Mouse (Mus musculus): Measurements from ENCODE around the gene Jaml. TPM values are rescaled to one million over a fixed set of nuclear protein-coding genes. Genes with fewer than 3 reads are reported as not detected.
A peak's percentile ranks its signal among the peaks of the same experiment; 100 is the strongest.

Jaml gene
- polyA plus RNA-seq, 1 experiment from 2014 or later, result 0.68 TPM

GRCm38 (mm10) chr9:45142686-45143085, 63.7 kb downstream of the Jaml start:
- 51% methylated on average over 3 of the region's 3 CpGs for WGBS (ENCODE audit: insufficient replicate concordance)
- Histone ChIP-seq H3K36me3 (replicated peaks; ENCODE audit: insufficient read depth, low read length) (no peaks in the 10 kb centered on the region), H3K4me2 (ENCODE audit: low read depth, low read length) (no peak overlapping the region), H3K4me3 (ENCODE audit: low read depth, low read length) (no peak overlapping the region), H3K9me3 (ENCODE audit: low read length) (no peaks in the 10 kb centered on the region), H3K9ac (replicated peaks) (no peak overlapping the region), H3K27me3 (ENCODE audit: insufficient read depth, low read length) (peaks cover 50% of the 10 kb centered on the region), H3K4me1 (ENCODE audit: insufficient read depth) (peaks cover 3% of the 10 kb centered on the region; the same call in 1 of the 2 replicates), H3K27ac (ENCODE audit: low read depth) (no peak overlapping the region)
- no peak for TF ChIP-seq CTCF (IDR thresholded peaks at IDR 0.05; ENCODE audit: low read depth)
- no peak for TF ChIP-seq EP300 (IDR thresholded peaks at IDR 0.05; ENCODE audit: low read depth)
- DNase-seq, result no peak
- no peak for ATAC-seq

DNA sequence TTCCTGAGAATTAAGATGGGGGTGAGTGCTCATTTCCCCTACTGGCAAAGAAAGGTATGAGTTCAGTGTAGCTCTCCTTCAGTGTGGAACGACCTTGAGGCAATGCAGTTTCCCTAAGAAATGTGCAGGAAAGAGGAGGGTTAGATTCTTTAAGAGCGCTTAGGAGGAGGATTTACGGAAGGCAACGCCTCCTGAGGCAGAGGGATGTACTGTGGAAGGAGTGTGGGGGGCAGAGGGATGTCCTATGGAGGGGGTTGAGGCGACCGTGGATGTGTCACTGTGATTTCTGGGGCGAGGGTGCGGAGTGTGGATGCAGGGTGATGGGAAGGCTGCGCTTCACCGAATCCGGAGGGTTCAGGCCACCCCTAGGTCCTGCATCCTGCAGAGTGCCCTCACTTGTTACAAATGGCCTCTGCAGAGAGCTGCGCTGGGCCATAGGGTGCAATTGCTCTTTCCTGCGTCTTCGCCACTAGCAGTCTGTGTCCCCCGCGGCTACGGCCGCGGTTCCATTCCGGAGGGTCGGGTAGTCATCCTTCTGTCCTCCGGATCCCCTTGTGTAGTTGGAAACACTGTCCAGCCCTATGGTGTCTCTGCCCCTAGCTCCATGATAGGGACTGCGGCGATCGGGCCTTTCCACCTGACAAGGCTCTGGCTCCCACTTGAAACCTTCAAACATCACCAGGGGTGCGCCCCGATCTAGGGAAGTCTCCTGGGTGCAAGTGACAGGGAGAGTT, 66.7 kb downstream of the Jaml start:
- TF ChIP-seq EP300 (IDR thresholded peaks at IDR 0.05; ENCODE audit: low read depth) (no peak), CTCF (IDR thresholded peaks at IDR 0.05; ENCODE audit: low read depth) (no peak)
- ATAC-seq, result no peak
- Histone ChIP-seq H3K9ac (replicated peaks) (no peak overlapping the region), H3K36me3 (replicated peaks; ENCODE audit: insufficient read depth, low read length) (no peaks in the 10 kb centered on the region), H3K27ac (ENCODE audit: low read depth) (no peak overlapping the region), H3K27me3 (ENCODE audit: insufficient read depth, low read length) (peaks cover 23% of the 10 kb centered on the region), H3K4me2 (ENCODE audit: low read depth, low read length) (peak overlapping the region; percentile 67), H3K4me3 (ENCODE audit: low read depth, low read length) (peak overlapping the region; percentile 22; the same call in 1 of the 2 replicates), H3K9me3 (ENCODE audit: low read length) (no peaks in the 10 kb centered on the region), H3K4me1 (ENCODE audit: insufficient read depth) (no peaks in the 10 kb centered on the region; the same call in 1 of the 2 replicates)
- DNase-seq, result no peak
- WGBS (ENCODE audit: insufficient replicate concordance), result 7% methylated on average over 27 of the region's 27 CpGs

- ATAC-seq, result no peak
Observed at GRCm38 (mm10) chr9:45146267-45146597, 67.2 kb downstream of the Jaml start.

GRCm38 (mm10) chr9:45150933-45151332, 72.0 kb downstream of the Jaml start:
- WGBS (ENCODE audit: insufficient replicate concordance), result 64% methylated on average over 1 of the region's 1 CpGs
- Histone ChIP-seq H3K4me2 (ENCODE audit: low read depth, low read length) (no peak overlapping the region), H3K9me3 (ENCODE audit: low read length) (no peaks in the 10 kb centered on the region), H3K27ac (ENCODE audit: low read depth) (no peak overlapping the region), H3K9ac (replicated peaks) (no peak overlapping the region), H3K36me3 (replicated peaks; ENCODE audit: insufficient read depth, low read length) (no peaks in the 10 kb centered on the region), H3K27me3 (ENCODE audit: insufficient read depth, low read length) (peaks cover 6% of the 10 kb centered on the region), H3K4me1 (ENCODE audit: insufficient read depth) (no peaks in the 10 kb centered on the region; the same call in 1 of the 2 replicates), H3K4me3 (ENCODE audit: low read depth, low read length) (no peak overlapping the region)
- DNase-seq (no peak), ATAC-seq (no peak)
- TF ChIP-seq EP300 (IDR thresholded peaks at IDR 0.05; ENCODE audit: low read depth) (no peak), CTCF (IDR thresholded peaks at IDR 0.05; ENCODE audit: low read depth) (no peak)

More at GRCm38 (mm10) chr9:45146267-45146597, 67.2 kb downstream of the Jaml start:
- Histone ChIP-seq H3K9me3 (ENCODE audit: low read length) (no peaks in the 10 kb centered on the region), H3K9ac (replicated peaks) (no peak overlapping the region), H3K27me3 (ENCODE audit: insufficient read depth, low read length) (peaks cover 23% of the 10 kb centered on the region), H3K36me3 (replicated peaks; ENCODE audit: insufficient read depth, low read length) (no peaks in the 10 kb centered on the region), H3K4me2 (ENCODE audit: low read depth, low read length) (peak overlapping the region; percentile 67), H3K27ac (ENCODE audit: low read depth) (no peak overlapping the region), H3K4me3 (ENCODE audit: low read depth, low read length) (peak overlapping the region; percentile 22; the same call in 1 of the 2 replicates), H3K4me1 (ENCODE audit: insufficient read depth) (no peaks in the 10 kb centered on the region; the same call in 1 of the 2 replicates)
- DNase-seq, result peak; percentile 67
- 2% methylated on average over 5 of the region's 5 CpGs for WGBS (ENCODE audit: insufficient replicate concordance)
- TF ChIP-seq CTCF (IDR thresholded peaks at IDR 0.05; ENCODE audit: low read depth), result peak; percentile 87
- no peak for TF ChIP-seq EP300 (IDR thresholded peaks at IDR 0.05; ENCODE audit: low read depth)

- no peak for TF ChIP-seq EP300 (IDR thresholded peaks at IDR 0.05; ENCODE audit: low read depth)
- no peak for TF ChIP-seq CTCF (IDR thresholded peaks at IDR 0.05; ENCODE audit: low read depth)
Observed at GRCm38 (mm10) chr9:45153361-45153760, 74.4 kb downstream of the Jaml start.

More at GRCm38 (mm10) chr9:45153361-45153760, 74.4 kb downstream of the Jaml start:
- no peak for ATAC-seq
- H3K4me2 ChIP-seq (ENCODE audit: low read depth, low read length), result no peak overlapping the region
- 67% methylated on average over 7 of the region's 7 CpGs for WGBS (ENCODE audit: insufficient replicate concordance)
- H3K9ac ChIP-seq (replicated peaks), result no peak overlapping the region
- no peaks in the 10 kb centered on the region for H3K36me3 ChIP-seq (replicated peaks; ENCODE audit: insufficient read depth, low read length)
- no peak overlapping the region for H3K4me3 ChIP-seq (ENCODE audit: low read depth, low read length)
- no peaks in the 10 kb centered on the region for H3K9me3 ChIP-seq (ENCODE audit: low read length)
- DNase-seq, result no peak
- H3K27ac ChIP-seq (ENCODE audit: low read depth), result no peak overlapping the region
- H3K4me1 ChIP-seq (ENCODE audit: insufficient read depth), result no peaks in the 10 kb centered on the region
- H3K27me3 ChIP-seq (ENCODE audit: insufficient read depth, low read length), result no peaks in the 10 kb centered on the region

Other genes starting within 250 kb of the Jaml start
- 1.8 and 2.2 TPM in 2 replicates for gene Kmt2a, start 197.9 kb upstream of the Jaml start, polyA plus RNA-seq (2015; fragmentation: Nextera tagmentation; extraction: Ambion mirVana)
- 764 and 787 TPM in 2 replicates for gene Atp5l, start 158.4 kb upstream of the Jaml start, polyA plus RNA-seq (2015; fragmentation: Nextera tagmentation; extraction: Ambion mirVana)
- 7.5 and 7.9 TPM in 2 replicates for gene Ube4a, start 113.6 kb upstream of the Jaml start, polyA plus RNA-seq (2015; fragmentation: Nextera tagmentation; extraction: Ambion mirVana)
- 1.8 and 2.2 TPM in 2 replicates for gene Cd3g, start 98.8 kb upstream of the Jaml start, polyA plus RNA-seq (2015; fragmentation: Nextera tagmentation; extraction: Ambion mirVana)
- 0.17 and 0.46 TPM in 2 replicates for gene Cd3d, start 97.4 kb upstream of the Jaml start, polyA plus RNA-seq (2015; fragmentation: Nextera tagmentation; extraction: Ambion mirVana)
- gene Cd3e, start 69.6 kb upstream of the Jaml start, polyA plus RNA-seq (2015; fragmentation: Nextera tagmentation; extraction: Ambion mirVana), result not detected in 2 replicates
- gene Mpzl2, start 39.4 kb upstream of the Jaml start, polyA plus RNA-seq (2015; fragmentation: Nextera tagmentation; extraction: Ambion mirVana), result 13.7 and 15.7 TPM in 2 replicates
- gene Mpzl3, start 24.0 kb upstream of the Jaml start, polyA plus RNA-seq (2015; fragmentation: Nextera tagmentation; extraction: Ambion mirVana), result 0.99 and 1.4 TPM in 2 replicates
- 0.06 and 0.09 TPM in 2 replicates for gene Scn2b, start 38.6 kb downstream of the Jaml start, polyA plus RNA-seq (2015; fragmentation: Nextera tagmentation; extraction: Ambion mirVana)
- gene Scn4b, start 59.2 kb downstream of the Jaml start, polyA plus RNA-seq (2015; fragmentation: Nextera tagmentation; extraction: Ambion mirVana), result 0.73 and 0.82 TPM in 2 replicates
- 0.14 and 0.15 TPM in 2 replicates for gene BC049352, start 102.8 kb downstream of the Jaml start, polyA plus RNA-seq (2015; fragmentation: Nextera tagmentation; extraction: Ambion mirVana)
- not detected in 2 replicates for gene Tmprss4, start 124.9 kb downstream of the Jaml start, polyA plus RNA-seq (2015; fragmentation: Nextera tagmentation; extraction: Ambion mirVana)
- gene Il10ra, start 190.0 kb downstream of the Jaml start, polyA plus RNA-seq (2015; fragmentation: Nextera tagmentation; extraction: Ambion mirVana), result 2.4 and 2.7 TPM in 2 replicates
- not detected in 2 replicates for gene Tmprss13, start 239.9 kb downstream of the Jaml start, polyA plus RNA-seq (2015; fragmentation: Nextera tagmentation; extraction: Ambion mirVana)

Measured in liver, postnatal 0 days (tissue).